Mouse (Mus musculus) kidney, adult 2 months (tissue): ENCODE measurements at regions not wholly inside any gene's neighbourhood (a gene's known extent, or its start where the extent isn't known, plus 50 kb on each side); places are given as distances from the start of the nearest gene placed in this dataset.

Experiments used
- DNase-seq: peaks from one replicate; pipeline ENCODE4 v3.0.0; 2021
- H3K27ac ChIP-seq: fragments of 200-500 bp; 2 replicates; pipeline ENCODE4 v1.5.1; 2012; ENCODE audit warnings: low read depth, low read length, control low read depth, inconsistent platforms; ENCODE audit not compliant: insufficient read depth
- H3K27me3 ChIP-seq: fragments of 200-500 bp; replicated peaks from 2 replicates; pipeline ENCODE4 v1.6.1; 2012; ENCODE audit warnings: mild to moderate bottlenecking, moderate library complexity, low read length, inconsistent platforms; ENCODE audit not compliant: control insufficient read depth, insufficient read depth
- H3K36me3 ChIP-seq: fragments of 200-500 bp; 2 replicates; pipeline ENCODE4 v1.6.1; 2012; ENCODE audit warnings: mild to moderate bottlenecking, moderate library complexity, low read length, inconsistent platforms; ENCODE audit not compliant: control insufficient read depth, insufficient read depth
- H3K4me1 ChIP-seq: fragments of 200-500 bp; 2 replicates; pipeline ENCODE4 v1.6.1; 2011; ENCODE audit warnings: low read length; ENCODE audit not compliant: control insufficient read depth, insufficient read depth
- H3K4me3 ChIP-seq: fragments of 200-500 bp; 2 replicates; pipeline ENCODE4 v1.5.1; 2011; ENCODE audit warnings: mild to moderate bottlenecking, low read depth, low read length, control low read depth; ENCODE audit not compliant: insufficient read depth
- CTCF ChIP-seq: fragments of 200-500 bp; conservative IDR thresholded peaks from 2 replicates; pipeline ENCODE4 v1.5.1; 2011; ENCODE audit warnings: low read depth, mild to moderate bottlenecking, control low read depth, low read length, moderate library complexity, mixed read lengths; ENCODE audit not compliant: insufficient read depth, insufficient read length
- POLR2A ChIP-seq: fragments of 200-500 bp; IDR thresholded peaks from one replicate; pipeline ENCODE4 v1.6.1; 2011; ENCODE audit warnings: low read depth, low read length, control low read depth
- WGBS: fragments of 180-500 bp; shearing (Covaris S2); methylation state at CpG from one replicate; pipeline ENCODE4 v1.1.7; 2018; 5-methylcytosine and 5-hydroxymethylcytosine counted together

- WGBS = 72% methylated on average over 4 of the region's 4 CpGs
- TF ChIP-seq POLR2A = no peak
- TF ChIP-seq CTCF = no peak
These were observed 345.4 kb downstream of the Nsun3 start for GRCm38 (mm10) chr16:62441197-62441596.

GRCm38 (mm10) chr16:62433125-62433524, 353.5 kb downstream of the Nsun3 start:
- no peaks in the 10 kb centered on the region for H3K4me1 ChIP-seq
- no peak for DNase-seq
- no peak overlapping the region for H3K4me3 ChIP-seq
- H3K27ac ChIP-seq = no peak overlapping the region
- no peaks in the 10 kb centered on the region for H3K27me3 ChIP-seq
- no peak for TF ChIP-seq CTCF
- TF ChIP-seq POLR2A = no peak
- 75% methylated on average over 2 of the region's 2 CpGs for WGBS
- H3K36me3 ChIP-seq = no peaks in the 10 kb centered on the region

More at GRCm38 (mm10) chr16:62441197-62441596, 345.4 kb downstream of the Nsun3 start:
- no peaks in the 10 kb centered on the region for H3K4me1 ChIP-seq
- H3K27ac ChIP-seq = no peak overlapping the region
- H3K36me3 ChIP-seq = no peaks in the 10 kb centered on the region
- no peak for DNase-seq
- H3K4me3 ChIP-seq = no peak overlapping the region
- H3K27me3 ChIP-seq = no peaks in the 10 kb centered on the region

GRCm38 (mm10) chr16:62414485-62414884, 372.1 kb downstream of the Nsun3 start:
- Histone ChIP-seq H3K27me3 (no peaks in the 10 kb centered on the region), H3K27ac (no peak overlapping the region), H3K4me1 (no peaks in the 10 kb centered on the region), H3K4me3 (no peak overlapping the region), H3K36me3 (no peaks in the 10 kb centered on the region)
- WGBS = 25% methylated on average over 1 of the region's 1 CpGs
- DNase-seq = peak; percentile 7
- TF ChIP-seq CTCF = 0 out of 2 replicates have a peak, but pooled peaks have one; percentile 17
- TF ChIP-seq POLR2A = no peak

GRCm38 (mm10) chr16:62407526-62408165, 379.0 kb downstream of the Nsun3 start:
- Histone ChIP-seq H3K27me3 (no peaks in the 10 kb centered on the region), H3K4me3 (no peak overlapping the region), H3K27ac (no peak overlapping the region), H3K36me3 (no peaks in the 10 kb centered on the region), H3K4me1 (no peaks in the 10 kb centered on the region)
- 61% methylated on average over 3 of the region's 3 CpGs for WGBS
- no peak for DNase-seq
- TF ChIP-seq CTCF = no peak
- TF ChIP-seq POLR2A = no peak

- Histone ChIP-seq H3K4me1 (no peaks in the 10 kb centered on the region), H3K27ac (no peak overlapping the region), H3K4me3 (no peak overlapping the region), H3K27me3 (no peaks in the 10 kb centered on the region), H3K36me3 (no peaks in the 10 kb centered on the region)
- WGBS = 60% methylated on average over 2 of the region's 2 CpGs
- no peak for DNase-seq
- TF ChIP-seq CTCF (no peak), POLR2A (no peak)
These were observed 380.2 kb downstream of the Nsun3 start for GRCm38 (mm10) chr16:62406458-62406857.

GRCm38 (mm10) chr16:62357279-62357678, 429.3 kb downstream of the Nsun3 start:
- Histone ChIP-seq H3K4me3 (no peak overlapping the region), H3K27me3 (no peaks in the 10 kb centered on the region), H3K4me1 (no peaks in the 10 kb centered on the region), H3K36me3 (no peaks in the 10 kb centered on the region), H3K27ac (no peak overlapping the region)
- DNase-seq = no peak
- no peak for TF ChIP-seq CTCF
- no peak for TF ChIP-seq POLR2A

- WGBS = 78% methylated on average over 3 of the region's 3 CpGs
- Histone ChIP-seq H3K36me3 (no peaks in the 10 kb centered on the region), H3K27me3 (no peaks in the 10 kb centered on the region), H3K27ac (no peak overlapping the region), H3K4me3 (no peak overlapping the region), H3K4me1 (no peaks in the 10 kb centered on the region)
- TF ChIP-seq CTCF (no peak), POLR2A (no peak)
- DNase-seq = no peak
These were observed 430.3 kb downstream of the Nsun3 start for GRCm38 (mm10) chr16:62356349-62356748.

GRCm38 (mm10) chr16:62355830-62356270, 430.8 kb downstream of the Nsun3 start:
- TF ChIP-seq POLR2A (no peak), CTCF (no peak)

More at GRCm38 (mm10) chr16:62355830-62356270, 430.8 kb downstream of the Nsun3 start:
- Histone ChIP-seq H3K4me1 (no peaks in the 10 kb centered on the region), H3K4me3 (no peak overlapping the region), H3K36me3 (no peaks in the 10 kb centered on the region), H3K27ac (no peak overlapping the region), H3K27me3 (no peaks in the 10 kb centered on the region)
- 37% methylated on average over 8 of the region's 8 CpGs for WGBS
- no peak for DNase-seq
